Mouse (Mus musculus) ES-CJ7 (cell line): ENCODE data around the gene Pou2f3.

Source experiments
- DNase-seq: peaks from one replicate; pipeline ENCODE4 v3.0.0; 2011; ENCODE audit warnings: low read depth, low spot score

Gene Pou2f3

DNA sequence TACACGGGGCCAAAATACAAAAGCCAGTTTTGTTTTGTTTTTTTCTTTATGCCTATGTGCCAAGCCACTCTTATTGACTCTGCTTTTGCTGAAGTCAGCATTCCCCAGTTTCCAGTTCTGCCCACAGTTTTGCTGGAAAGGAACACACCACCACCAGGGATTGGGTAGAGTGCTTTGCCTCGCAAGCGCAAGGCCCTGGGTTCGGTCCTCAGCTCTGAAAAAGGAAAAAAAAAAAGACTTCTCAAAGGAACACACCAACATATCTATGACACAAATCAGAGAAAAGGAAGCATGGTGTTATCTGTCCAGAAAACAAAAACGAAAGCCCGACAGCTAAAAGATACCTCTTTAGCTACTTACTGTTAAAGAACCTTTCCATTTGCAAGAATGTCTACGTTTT lies 101.0 kb downstream of the Pou2f3 start:
- no peak for DNase-seq

DNA sequence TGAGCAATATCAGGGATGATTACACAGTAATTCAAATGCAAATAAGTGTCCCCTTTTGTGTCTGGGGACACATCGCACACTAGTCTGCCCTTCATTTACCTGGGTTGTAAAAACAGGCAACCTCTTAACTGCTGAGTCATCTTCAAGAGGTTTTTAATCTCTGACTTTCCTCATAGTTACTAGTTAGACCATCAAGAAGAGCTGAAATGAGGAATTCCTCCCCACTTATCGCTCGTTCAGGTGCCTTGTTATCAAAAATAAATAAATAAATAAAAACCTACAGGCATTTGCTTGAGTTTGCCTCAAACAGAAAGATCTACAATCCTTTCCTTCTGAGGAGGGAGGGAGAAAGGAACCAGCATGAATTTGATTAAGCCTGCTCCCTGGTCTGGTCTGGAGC lies 101.4 kb downstream of the Pou2f3 start:
- DNase-seq = no peak

DNA sequence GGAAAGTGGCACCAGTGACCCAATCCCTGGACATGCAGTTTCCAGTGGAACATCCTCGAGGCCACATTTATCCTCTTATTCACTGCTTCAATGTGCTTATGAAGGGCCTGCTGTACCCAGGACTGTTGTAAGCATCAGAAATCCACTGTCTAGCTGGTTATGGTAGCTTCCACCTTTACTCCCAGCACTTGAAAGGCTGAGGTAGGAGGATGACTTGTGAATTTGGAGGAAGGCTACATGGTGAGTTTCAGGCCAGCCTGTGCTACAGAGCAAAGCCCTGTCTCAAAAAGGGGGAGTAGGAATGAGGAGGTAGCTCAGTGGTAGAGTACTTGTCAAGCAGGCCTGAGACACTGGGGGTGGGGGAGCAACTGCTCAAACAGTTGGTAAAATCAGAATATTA lies 102.1 kb downstream of the Pou2f3 start:
- no peak for DNase-seq

DNA sequence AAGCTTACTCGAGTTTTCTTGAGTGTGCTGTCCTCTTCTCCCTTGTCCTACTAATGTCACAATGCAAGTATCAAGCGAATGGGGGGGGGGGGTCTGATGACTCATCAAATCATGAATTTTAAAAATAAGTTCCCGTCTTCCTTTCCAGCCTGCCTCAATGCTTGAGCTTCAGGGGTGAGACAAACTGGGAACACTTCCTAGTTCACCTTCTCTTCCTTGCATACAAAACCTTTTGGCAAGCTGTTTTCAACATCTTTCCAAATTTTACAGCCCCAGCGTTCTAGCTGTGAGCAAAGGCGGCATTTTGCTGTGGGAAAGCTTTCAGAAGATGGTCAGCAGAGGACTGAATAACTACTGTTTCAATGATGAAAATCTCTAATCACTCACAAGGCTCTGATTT lies 102.6 kb downstream of the Pou2f3 start:
- no peak for DNase-seq

DNA sequence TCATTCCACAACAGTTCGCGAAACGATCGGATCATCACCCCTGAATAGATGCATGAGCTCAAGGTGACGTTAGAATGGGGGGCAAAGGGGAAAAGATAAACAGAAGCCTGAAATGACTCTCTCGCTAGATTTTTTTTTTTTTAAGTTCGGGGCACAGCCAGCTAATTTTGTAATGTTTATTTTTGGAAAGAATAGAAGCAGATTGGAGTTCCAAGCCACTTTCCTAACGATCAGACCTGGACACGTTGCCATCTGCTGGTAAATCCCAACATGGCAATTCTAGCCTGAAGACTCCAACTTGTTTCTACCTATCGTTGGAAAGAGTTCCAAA lies 103.0 kb downstream of the Pou2f3 start, which contains the start of gene Arhgef12:
TSS of gene Arhgef12 (minus strand) at position 53 of the 331 bp plus-strand sequence.
- DNase-seq = peak; percentile 60

DNA sequence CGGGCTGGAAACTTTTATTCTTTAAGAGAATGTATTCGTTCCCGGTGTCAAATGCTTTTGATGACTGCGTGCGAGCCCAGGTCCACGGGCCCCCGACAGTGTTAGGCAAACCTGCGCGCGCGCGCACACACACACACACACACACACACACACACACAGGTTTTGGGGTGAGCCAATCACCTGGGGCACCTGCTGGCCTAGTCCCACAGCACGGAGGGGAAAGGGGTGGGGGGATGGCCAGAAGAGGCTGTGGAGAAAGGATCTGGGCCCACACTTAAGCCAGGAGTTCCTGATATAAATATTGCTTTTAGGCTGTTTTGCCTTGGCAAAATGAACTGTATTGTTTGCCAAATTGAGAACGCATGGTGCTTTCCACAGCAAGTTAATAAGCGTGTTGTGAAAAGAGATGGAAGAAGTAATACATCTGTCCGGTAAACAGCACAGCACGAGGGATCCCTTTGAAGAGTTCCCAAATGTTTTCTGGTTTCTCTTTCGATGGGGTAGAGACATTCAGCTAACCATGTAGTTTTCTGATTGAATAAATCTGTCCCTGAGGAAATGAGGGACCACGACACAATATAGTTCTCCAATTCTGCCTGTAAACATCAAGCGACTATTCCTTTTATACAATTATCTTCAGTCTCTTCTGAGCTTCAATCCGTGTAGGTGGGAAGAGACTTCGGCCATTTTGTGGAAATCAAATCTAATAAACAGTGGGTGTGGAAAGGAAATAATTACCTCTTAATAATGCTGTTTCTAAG lies 103.6 kb downstream of the Pou2f3 start:
- peak; percentile 42 for DNase-seq

DNA sequence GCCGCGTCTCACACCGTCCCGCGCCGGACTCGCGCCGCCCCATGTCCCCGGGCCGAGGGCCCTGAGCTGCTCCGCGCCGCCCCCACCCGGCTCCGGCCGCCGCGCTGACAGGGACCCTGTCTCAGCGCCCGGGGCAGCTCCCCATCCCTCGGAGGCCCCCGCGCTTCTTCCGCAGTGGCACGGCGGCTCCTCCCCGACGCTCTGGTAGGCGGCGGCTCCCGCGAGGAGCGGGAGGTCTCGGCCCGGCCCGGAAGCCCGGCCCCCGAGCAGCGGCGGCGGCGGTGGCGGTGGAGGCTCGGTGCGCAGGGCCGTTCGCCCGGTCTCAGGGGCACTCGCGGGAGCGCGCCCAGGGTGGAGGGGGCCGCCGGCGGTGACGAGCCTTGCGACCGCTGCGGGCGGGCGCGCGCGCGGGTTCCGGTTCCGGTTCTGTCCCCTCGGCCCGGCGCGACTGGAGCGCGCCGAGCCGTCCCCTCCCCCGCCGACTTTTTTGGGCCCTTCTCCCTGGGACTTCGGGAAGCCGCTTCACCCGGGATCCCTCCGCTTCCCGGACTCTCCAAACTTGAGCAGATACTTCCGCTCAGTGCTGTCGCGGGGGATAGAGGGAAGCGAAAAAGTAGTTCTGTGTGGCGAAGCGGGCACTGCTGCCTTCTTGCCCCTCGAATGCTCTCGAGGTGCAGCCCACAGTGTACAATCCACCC lies 104.4 kb downstream of the Pou2f3 start:
- DNase-seq = peak; percentile 93

DNA sequence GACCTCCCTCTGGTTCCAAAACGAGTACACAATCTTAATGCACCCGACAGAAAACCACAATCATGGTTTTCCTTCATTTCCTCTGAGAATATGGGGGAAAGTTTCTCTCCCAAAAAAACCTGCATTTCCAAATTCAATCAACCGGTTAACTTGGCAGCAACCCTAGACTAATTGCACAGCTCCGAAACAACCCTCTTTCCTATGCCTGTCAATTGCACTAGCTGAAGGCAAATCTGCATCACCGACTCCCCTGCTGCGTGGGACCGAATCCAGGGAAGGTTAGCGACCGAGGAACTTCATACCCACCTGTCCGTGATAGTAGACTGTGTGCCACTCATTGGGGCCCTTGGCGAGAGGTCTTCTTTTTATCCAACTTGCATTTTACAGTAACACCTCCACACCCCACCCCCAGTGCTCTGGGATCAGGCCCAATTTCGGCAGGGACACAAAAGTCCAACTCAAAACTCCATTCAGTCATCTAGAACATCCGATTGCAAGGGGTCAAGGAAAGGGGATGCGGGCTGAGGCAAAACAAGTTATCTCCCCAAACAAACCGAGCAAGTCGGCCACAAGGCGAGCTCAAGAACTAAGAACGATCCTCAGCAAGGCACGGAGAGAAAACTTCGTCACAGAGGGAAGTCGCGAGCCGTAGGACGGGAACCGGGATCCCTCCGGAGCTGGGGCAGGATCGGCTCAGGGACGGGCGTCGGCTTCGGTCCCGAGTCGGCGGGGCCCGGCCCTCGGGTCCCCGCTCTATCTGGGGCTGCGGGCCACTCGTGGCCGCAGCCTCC lies 105.1 kb downstream of the Pou2f3 start:
- peak; percentile 45 for DNase-seq

DNA sequence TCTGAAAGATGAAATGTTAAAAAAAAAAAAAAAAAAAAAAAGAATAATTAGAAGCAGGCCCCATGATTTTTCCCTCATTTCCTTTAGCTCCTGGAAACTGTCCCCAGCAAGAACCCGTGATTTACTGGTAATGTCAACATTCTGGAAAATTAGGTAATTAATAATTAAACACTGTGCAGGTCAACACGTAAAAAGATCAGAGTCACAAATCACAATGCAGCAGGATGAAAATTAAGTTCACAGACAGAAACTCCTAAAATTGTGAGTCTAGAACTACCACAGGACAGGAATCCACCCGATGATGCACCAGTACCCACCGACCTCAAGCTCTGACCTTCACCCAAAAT lies 105.7 kb downstream of the Pou2f3 start:
- no peak for DNase-seq

DNA sequence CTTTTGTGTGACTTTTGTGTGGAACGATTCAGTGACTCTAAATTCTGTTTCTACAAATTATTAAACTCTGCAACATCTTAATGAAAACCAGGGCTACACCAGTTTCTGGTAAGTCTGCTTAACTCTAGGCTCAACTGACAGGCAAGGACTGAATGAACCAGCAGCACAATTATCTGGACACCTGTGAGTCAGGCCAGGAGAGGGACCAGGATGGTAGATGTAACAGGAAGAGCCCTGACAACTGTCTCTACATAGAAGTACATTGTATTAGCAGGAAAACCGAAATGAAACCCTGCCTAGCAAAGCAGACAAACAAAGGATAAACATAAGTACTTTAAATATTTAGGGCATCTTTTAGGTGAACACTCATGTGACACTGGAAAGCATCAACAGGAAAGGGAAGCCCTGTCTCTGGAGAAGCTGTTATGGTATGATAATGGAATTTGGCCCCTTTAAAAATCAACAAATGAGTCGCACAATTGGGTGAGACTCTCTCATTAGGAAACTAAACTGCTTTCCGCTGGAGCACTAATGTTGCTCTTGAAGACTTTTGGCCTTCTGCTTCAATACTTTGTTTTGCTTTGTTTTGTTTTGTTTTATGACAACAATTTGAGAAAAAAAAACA lies 106.4 kb downstream of the Pou2f3 start:
- DNase-seq = no peak

DNA sequence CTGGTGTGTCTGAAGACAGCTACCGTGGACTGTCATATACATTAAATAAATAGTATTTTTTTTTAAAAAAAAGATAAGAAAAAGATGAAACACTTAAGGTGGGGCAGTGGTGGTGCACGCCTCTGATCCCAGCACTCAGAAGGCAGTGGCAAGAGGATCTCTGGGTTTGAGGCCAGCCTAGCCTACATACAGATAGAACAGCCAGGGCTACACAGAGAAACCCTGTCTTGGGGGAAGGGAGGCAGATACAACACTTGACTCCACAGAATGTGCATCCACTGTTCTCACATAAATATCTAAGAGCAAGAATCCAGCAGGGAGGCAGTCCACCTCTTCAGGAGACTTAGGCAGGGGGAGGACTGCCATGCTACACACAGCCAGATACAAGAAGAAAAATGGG lies 107.2 kb downstream of the Pou2f3 start:
- DNase-seq = no peak

DNA sequence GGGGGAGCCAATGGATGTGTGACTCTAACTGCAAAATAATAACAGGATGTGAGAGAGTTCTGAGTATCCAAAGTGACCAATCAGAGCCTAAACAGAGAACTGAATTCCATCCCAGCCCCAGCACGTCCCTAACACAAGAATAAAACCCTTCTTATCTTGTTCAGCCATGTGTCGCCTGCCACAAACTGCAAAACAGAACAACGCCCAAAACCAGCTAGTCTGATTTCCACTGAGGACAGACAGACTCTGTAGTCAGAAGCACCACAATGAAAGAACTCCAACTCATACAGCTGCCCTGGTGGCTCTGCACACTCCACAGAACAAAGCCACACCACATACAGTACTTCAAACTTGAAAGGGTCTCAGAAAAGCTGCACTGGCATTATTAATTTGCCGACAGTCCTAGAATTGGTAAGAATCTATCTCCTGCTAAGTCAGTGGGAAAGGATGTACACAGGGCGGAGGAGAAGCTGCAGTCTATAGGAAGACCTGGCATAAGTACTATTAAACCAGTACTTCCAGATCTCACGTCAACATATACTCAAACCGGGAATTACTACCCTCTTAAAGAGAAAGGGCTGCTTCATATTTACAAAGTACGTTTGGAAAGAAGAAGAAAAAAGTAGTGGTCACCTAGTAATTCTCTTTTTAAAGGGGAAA lies 108.1 kb downstream of the Pou2f3 start:
- DNase-seq = no peak

DNA sequence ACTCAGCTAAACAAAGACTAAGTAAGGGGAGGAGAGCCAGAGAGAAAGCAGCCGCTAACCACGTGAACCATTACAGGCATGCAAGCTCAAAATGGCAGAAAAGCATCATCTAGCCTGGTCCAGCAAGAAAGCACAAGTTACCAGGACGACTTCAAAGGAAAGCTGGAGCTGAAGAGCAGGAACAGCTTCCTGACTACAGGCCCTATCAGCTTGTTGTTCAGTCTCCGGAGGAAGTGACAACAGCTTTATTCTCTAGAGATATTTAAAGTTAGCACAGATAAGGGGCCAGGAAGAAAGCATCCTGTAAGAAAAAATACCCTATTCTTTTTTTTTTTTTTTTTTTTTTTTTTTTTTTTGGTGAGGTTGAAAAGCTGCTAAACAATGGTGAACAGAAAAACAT lies 111.2 kb downstream of the Pou2f3 start:
- no peak for DNase-seq

DNA sequence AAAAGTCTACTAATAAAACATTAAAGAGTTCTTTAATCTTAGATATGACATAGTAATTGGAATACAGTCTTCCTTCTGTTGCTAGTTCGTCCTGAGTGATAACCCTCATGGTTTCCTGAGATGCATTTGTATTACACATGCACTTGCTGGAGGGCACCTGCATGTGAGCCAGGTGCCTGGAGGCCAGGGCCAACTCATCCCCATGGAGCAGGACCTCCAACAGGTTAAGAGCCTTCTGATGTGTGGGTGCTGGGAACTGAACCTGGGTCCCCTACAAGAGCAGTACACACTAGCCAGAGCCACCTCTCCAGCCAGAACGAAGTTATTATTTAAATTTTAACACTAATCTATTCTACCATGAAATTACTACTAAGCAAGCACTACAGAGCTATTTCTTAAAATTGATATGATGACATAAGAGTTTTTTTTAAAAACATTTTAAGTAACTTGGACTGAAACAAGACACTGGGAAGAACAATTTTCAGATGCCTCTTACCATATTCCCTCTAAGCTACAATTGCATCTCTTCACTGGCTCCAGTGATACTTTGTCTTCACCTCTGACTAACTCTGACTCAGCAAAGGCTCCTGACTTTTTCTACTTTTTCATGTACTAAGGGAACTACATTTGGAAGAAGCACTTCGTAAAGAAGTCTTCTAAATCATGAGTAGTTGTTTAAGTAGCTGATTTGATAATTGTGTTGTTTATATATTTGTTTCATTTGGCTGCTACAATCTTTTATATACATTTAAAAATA lies 112.2 kb downstream of the Pou2f3 start:
- DNase-seq = no peak

DNA sequence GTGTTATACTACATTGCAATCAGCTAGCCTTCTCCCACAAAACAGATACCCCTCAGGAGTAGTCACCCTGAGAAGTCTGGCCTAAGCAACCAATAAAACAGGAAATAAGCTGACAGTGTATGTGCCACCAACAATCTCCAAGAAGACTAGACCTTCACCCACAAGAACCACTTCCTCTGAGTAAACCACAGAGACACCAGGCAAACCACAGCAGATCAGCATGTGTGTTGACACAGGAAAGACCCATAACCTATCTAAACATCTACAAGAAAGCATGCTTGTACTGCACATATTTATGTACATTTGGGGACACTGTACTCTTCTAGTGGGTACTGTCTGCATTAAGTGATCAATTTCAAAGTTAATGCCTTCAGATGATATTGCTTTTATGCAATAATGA lies 113.8 kb downstream of the Pou2f3 start:
- DNase-seq = no peak

DNA sequence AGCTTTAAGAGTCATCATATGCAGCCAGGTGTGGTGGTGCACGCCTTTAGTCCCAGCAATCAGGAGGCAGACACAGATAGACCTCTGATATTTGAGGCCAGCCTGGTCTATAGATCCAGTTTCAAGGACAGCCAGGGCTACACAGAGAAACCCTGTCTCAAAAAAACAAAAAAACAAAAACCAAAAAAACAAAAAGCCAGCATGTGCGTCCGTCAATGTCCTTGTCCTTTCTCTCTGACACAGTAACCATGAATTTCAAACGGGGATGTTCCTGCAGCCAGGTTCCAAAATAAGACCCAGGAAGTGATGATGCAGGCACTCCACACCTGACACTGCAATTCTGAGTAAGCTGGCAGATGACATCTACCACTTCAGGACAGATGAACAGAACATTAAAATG lies 115.3 kb downstream of the Pou2f3 start:
- DNase-seq = no peak

DNA sequence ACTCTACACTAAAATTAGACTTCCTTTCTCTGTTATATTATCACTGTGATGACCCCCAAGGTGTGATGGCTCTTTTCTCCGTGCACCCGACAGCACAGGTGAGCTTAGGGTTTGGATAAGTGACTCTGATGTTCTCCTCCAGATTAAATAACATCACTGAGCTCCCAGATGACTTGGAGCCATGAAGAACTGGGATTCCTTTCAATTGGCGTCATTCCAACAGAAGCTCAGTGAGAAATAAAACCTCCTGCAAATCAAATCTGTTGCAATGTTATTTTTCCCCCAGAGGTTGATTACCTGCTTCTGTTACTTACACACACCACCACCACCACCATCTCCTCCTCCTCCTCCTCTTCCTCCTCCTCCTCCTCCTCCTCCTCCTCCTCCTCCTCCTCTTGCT lies 116.4 kb downstream of the Pou2f3 start:
- no peak for DNase-seq

DNA sequence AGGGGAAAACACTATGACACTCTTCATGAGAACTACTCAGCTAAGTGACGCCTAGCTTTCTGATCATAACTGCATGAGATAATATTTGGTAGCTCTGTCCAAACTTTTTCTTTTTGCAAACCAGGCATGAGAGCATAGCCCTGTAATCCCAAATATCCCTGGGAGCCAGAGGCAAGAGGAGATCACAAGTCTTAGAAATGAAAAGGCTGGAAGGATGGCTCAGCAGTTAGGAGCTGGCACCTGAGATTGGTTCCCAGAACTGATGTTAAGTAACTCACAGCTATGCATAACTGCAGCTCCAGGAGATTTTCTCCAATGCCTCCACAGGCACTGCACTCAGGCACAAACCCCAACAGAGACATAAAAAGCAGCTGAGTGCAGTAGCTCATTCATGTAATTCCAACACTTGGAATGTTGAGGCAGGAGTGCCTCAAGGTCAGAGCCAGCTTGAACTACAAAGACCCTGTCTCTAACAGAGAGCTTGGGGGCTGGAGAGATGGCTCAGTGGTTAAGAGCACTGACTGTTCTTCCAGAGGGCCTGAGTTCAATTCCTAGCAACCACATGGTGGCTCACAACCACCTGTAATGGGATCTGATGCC lies 124.4 kb downstream of the Pou2f3 start:
- peak; percentile 35 for DNase-seq

DNA sequence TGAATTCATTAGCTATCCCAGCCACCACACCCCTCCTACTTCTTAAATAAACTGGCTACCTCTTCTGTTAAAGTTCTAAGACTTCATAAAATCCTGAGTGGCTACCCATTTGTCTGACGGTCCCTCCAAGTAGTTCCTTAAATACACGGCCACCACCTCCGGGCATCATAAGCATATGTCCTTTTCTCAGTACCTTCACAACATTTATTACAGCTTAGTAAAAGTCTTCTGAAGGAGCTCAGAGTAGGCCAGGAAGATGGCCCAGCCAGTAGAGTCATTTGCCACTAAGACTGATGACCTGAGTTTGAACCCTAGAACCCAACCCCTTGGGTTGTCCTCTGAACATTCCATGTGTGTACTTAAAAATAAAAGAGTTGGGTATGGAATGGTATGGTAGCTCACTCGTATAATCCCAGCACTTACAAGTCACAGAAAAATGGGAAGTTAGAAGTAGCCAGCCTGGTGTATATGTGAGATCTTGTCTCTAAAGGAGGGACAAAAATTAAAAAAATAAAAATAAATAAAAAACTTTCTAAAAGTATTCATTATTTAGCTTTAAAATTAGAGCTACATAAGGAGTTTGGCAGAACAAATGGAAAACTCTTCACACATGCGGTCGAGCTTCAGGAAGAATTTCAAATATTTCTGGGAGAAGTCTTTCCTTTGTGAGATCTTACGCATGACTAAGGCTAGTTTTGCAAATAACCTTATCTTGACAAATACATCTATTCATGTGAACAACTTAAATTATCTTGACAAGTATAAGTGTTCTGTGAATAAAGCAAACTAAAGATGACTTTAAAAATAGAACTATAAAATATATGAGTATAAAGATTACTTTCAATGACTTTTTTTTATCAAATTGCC lies 125.4 kb downstream of the Pou2f3 start:
- DNase-seq = no peak
